Mouse (Mus musculus): Measurements from ENCODE around the gene Gm45808.
"Not testable (repeated sequence)": the region's sequence is repeated elsewhere in the genome, so short reads cannot be mapped to it uniquely, and the experiment has no call there.

GRCm38 (mm10) chr7:45480310-45480709 is 6.3 kb downstream of the Gm45808 start:
- TF ChIP-seq CTCF, POLR2A (IDR thresholded peaks at IDR 0.05; ENCODE audit: extremely low read depth, insufficient read depth, low read length): not testable (repeated sequence)
